Mouse (Mus musculus) liver, embryonic 13.5 days (tissue): Measurements from ENCODE around the gene Gm49325. TPM values are rescaled to one million over a fixed set of nuclear protein-coding genes. Genes with fewer than 3 reads are reported as not detected.

ENCODE experiments used
- ATAC-seq: fragments of 200-750 bp; cut with Nextera tagmentation; 2 replicates; pipeline ENCODE4 v1.8.0; 2017; ENCODE audit warnings: low read depth, mild to moderate bottlenecking, moderate number of reproducible peaks, moderate library complexity
- DNase-seq: peaks from one replicate; pipeline ENCODE4 v3.0.0; 2022
- H3K27ac ChIP-seq: fragments of 300-500 bp; sonication (generic); 2 replicates; pipeline ENCODE4 v1.5.1; 2015; ENCODE audit warnings: moderate library complexity, mild to moderate bottlenecking, inconsistent platforms
- H3K27me3 ChIP-seq: fragments of 300-500 bp; sonication (generic); 2 replicates; pipeline ENCODE4 v1.6.1; 2015; ENCODE audit warnings: mild to moderate bottlenecking, inconsistent platforms
- H3K36me3 ChIP-seq: fragments of 300-500 bp; sonication (generic); 2 replicates; pipeline ENCODE4 v1.6.1; 2015; ENCODE audit warnings: mild to moderate bottlenecking, inconsistent platforms
- H3K4me1 ChIP-seq: fragments of 300-500 bp; sonication (generic); replicated peaks from 2 replicates; pipeline ENCODE4 v1.6.1; 2015; ENCODE audit warnings: inconsistent platforms
- H3K4me2 ChIP-seq: fragments of 300-500 bp; sonication (generic); 2 replicates; pipeline ENCODE4 v1.6.1; 2015; ENCODE audit warnings: inconsistent platforms, mild to moderate bottlenecking, moderate library complexity
- H3K4me3 ChIP-seq: fragments of 300-500 bp; sonication (generic); replicated peaks from 2 replicates; pipeline ENCODE4 v1.5.1; 2015; ENCODE audit warnings: mild to moderate bottlenecking, inconsistent platforms
- H3K9ac ChIP-seq: fragments of 300-500 bp; sonication (generic); 2 replicates; pipeline ENCODE4 v1.6.1; 2015; ENCODE audit warnings: mild to moderate bottlenecking, inconsistent platforms
- H3K9me3 ChIP-seq: fragments of 300-500 bp; sonication (generic); replicated peaks from 2 replicates; pipeline ENCODE4 v1.6.1; 2016; ENCODE audit warnings: inconsistent platforms
- WGBS: fragments of 180-500 bp; shearing (Covaris S2); methylation state at CpG from one replicate; pipeline ENCODE4 v1.1.7; 2015; ENCODE audit not compliant: insufficient replicate concordance; 5-methylcytosine and 5-hydroxymethylcytosine counted together
- polyA plus RNA-seq: library from polyadenylated mRNA; unstranded; fragments of >200 nt; fragmentation: Nextera tagmentation; extraction: Ambion mirVana; gene quantifications from 2 replicates; pipeline ENCODE4 v1.2.1, GENCODE M21; 2015

The Gm49325 gene
- polyA plus RNA-seq, 1 experiment from 2014 or later, result 1.1 TPM

DNA sequence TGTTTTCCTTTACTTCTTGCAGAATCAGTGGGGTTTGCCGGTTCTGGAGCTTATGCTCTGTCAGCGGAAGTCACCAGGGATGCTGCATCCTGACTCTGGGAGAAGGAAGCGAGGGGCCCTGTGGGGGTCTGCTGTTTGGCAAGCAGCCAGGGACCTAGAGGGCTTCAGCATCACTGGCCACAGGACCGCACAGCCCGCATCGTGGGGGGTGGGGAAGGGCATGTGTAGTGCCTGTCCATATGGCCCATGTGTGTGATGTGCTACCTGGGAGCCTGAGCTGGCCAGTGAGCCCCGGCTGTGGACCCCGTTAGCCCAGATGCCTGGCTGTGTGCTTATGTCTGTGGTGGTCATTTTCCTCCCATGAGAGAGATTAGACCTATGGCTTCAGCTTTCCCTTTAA lies 16.2 kb upstream of the Gm49325 start:
- DNase-seq (no peak), ATAC-seq (no peak)
- Histone ChIP-seq H3K27me3 (no peaks in the 10 kb centered on the region), H3K9ac (peak overlapping the region; percentile 47; the same call in 1 of the 2 replicates), H3K4me1 (peaks cover 67% of the 10 kb centered on the region), H3K36me3 (peaks cover 86% of the 10 kb centered on the region), H3K9me3 (0 out of 2 replicates have a peak, but pooled peaks cover 2% of the 10 kb centered on the region), H3K4me2 (peak overlapping the region; percentile 15; the same call in 1 of the 2 replicates), H3K4me3 (no peak overlapping the region), H3K27ac (peak overlapping the region; percentile 83)
- 79% methylated on average over 8 of the region's 8 CpGs for WGBS

DNA sequence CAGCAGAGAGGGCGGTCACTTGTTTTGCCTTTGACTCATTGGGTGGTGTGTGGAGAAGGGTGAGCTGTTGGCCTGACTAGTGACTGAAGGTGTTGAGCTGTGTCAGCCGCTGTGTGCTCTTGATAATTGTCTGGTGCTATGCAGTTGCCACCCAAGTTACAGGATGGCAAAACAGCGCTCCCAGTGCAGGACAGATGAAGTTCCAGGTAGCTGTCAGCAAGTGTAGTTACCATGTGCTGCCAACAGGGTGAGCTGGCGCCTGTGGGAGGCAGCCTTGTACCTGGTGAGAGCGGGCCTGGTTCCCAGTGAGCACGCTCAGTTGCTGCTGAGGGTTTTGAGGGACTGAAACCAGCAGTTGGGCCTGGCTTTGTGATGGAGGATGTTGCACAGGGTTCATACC lies 15.2 kb upstream of the Gm49325 start:
- peaks cover 62% of the 10 kb centered on the region for H3K4me1 ChIP-seq
- 30% methylated on average over 6 of the region's 6 CpGs for WGBS
- 0 out of 2 replicates have a peak, but pooled peaks cover 2% of the 10 kb centered on the region for H3K9me3 ChIP-seq
- peak overlapping the region; percentile 83 for H3K27ac ChIP-seq
- peak; percentile 88 for ATAC-seq
- no peak overlapping the region for H3K4me3 ChIP-seq
- H3K9ac ChIP-seq, result peak overlapping the region; percentile 47; the same call in 1 of the 2 replicates
- no peaks in the 10 kb centered on the region for H3K27me3 ChIP-seq
- peak; percentile 73 for DNase-seq
- H3K4me2 ChIP-seq, result peak overlapping the region; percentile 15; the same call in 1 of the 2 replicates
- peaks cover 93% of the 10 kb centered on the region for H3K36me3 ChIP-seq

DNA sequence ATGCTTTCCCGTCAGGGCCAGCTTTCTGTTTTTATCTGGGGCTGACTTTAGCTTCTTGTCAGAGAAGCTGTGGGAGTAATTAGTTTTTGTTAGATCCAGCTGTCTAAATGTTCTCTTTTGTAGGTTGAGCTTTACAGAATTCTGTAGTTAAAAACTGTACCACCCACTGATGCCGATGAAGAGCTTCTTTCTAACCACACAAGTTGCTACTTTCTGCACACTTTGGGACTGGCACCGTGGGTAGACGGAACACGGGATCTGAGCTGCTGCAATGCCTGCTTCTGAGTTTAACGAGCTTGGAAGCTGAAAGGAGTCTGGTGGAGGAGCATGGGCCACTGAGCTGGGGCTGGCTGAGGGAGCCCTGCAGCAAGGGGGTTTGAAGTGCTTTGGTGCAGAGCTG lies 14.5 kb upstream of the Gm49325 start:
- ATAC-seq (no peak), DNase-seq (no peak)
- H3K27me3 ChIP-seq, result no peaks in the 10 kb centered on the region
- H3K27ac ChIP-seq, result no peak overlapping the region
- no peak overlapping the region for H3K9ac ChIP-seq
- H3K4me3 ChIP-seq, result no peak overlapping the region
- H3K36me3 ChIP-seq, result peaks cover 95% of the 10 kb centered on the region
- WGBS, result 72% methylated on average over 6 of the region's 6 CpGs
- 0 out of 2 replicates have a peak, but pooled peaks cover 2% of the 10 kb centered on the region for H3K9me3 ChIP-seq
- peaks cover 55% of the 10 kb centered on the region for H3K4me1 ChIP-seq
- no peak overlapping the region for H3K4me2 ChIP-seq

DNA sequence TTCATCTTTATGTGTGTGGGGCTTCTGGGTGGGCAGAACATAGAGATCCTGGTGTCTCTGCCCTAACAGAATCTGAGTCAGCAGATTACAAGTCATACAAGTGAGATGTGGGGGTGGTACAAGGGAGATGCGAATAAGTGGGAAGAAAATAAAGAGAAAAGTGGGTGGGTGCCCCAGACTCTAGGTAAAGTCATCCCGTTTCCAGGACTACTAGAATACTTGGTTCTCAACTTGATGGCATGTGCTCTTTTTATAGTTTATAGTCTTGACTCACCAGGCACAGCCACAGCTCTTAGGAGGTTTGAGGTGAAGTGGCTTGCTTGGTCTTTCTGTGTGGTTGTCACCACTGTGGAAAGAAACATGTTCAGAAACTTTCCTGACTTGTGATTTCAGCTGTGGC lies 9.9 kb upstream of the Gm49325 start:
- Histone ChIP-seq H3K9me3 (0 out of 2 replicates have a peak, but pooled peaks cover 2% of the 10 kb centered on the region), H3K36me3 (peaks cover 80% of the 10 kb centered on the region), H3K27me3 (no peaks in the 10 kb centered on the region), H3K4me2 (no peak overlapping the region), H3K9ac (no peak overlapping the region), H3K27ac (no peak overlapping the region), H3K4me3 (no peak overlapping the region), H3K4me1 (peaks cover 10% of the 10 kb centered on the region)
- no peak for ATAC-seq
- 87% methylated on average over 2 of the region's 2 CpGs for WGBS
- no peak for DNase-seq

DNA sequence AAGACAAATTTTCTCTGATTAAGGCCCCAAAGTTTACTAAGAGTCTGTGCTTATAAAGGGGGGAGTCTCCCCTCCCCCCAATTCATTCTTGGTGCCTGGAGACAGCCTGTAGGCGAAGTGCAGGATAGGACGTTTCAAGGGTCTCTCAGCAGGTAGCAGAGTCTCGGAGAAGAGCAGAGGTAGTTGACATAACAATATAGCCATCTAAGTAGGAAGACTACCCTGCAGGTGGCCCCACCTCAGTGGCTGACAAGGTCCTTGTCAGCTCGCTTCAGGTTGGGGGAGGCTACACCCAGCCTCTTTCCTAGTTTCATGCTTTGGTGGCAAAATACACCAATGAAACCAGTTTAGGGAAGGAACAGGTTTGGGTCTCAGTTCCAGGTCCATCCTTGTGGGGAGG lies 3.0 kb upstream of the Gm49325 start:
- Histone ChIP-seq H3K36me3 (peaks cover 19% of the 10 kb centered on the region), H3K9me3 (no peaks in the 10 kb centered on the region), H3K27me3 (no peaks in the 10 kb centered on the region), H3K9ac (no peak overlapping the region; the same call in 1 of the 2 replicates), H3K4me1 (peaks cover 25% of the 10 kb centered on the region), H3K4me3 (no peak overlapping the region), H3K27ac (no peak overlapping the region), H3K4me2 (no peak overlapping the region)
- 69% methylated on average over 4 of the region's 4 CpGs for WGBS
- ATAC-seq (no peak), DNase-seq (no peak)

DNA sequence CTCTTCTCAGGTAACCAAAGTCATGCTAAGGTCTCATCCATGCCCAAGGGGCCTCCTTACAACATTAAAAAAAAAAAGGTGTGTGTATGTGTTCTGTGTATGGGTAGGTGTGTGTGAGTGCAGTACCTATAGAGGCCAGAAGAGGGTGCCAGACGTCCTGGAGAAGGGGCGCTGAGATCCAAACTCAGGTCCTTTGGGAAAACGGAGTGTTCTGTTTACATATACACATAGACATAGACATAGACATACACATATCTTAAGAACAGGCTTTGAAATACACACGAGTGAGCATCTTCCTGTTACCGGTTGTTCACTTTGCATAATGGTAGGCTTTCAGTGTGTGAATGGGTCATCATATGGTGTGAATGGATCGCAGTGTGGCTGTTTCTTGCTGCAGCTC lies 1.9 kb upstream of the Gm49325 start:
- Histone ChIP-seq H3K9me3 (no peaks in the 10 kb centered on the region), H3K4me1 (peaks cover 33% of the 10 kb centered on the region), H3K4me2 (no peak overlapping the region), H3K9ac (no peak overlapping the region), H3K27me3 (no peaks in the 10 kb centered on the region), H3K4me3 (no peak overlapping the region), H3K27ac (no peak overlapping the region), H3K36me3 (peaks cover 17% of the 10 kb centered on the region)
- 80% methylated on average over 6 of the region's 6 CpGs for WGBS
- DNase-seq (no peak), ATAC-seq (no peak)

DNA sequence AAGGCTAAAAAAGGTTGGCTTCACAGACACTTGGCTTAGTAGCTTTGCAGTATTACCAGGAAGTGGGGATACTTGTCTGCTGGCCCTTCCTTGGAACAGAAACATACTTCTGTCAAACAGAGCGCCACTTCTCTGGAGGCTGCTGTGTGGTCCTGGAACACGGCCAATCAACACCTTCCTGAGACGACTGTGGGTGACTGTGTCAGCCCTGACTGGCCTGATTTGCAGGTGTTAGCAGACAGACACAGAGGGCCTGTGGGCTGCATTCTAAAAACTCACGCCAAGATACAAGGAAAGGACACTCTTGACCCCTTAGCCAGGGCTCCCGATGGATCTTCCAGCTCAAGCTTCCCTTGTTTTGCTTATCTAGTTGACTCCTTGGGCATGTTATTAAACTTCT lies 1.0 kb upstream of the Gm49325 start:
- DNase-seq (no peak), ATAC-seq (no peak)
- no peak overlapping the region for H3K9ac ChIP-seq

DNA sequence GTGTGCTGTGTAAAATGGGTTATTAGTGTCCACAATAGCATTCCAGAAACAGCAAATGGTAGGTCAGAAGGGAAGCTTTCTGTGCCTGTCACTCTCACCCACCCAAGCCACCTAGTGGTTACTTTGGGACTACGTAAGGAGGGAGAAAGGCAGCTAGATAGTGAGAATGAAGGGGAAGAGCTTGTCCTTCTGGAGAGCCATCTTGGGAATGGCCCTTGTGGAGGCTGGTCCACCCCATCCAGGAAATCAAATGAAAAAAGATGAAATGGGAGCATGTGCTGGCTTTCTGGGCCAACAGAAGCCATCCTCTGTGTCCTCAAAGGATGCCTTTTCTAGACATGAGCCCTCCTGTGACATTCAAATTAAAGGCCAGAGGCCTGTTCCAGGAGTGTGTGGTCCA lies 629 bp upstream of the Gm49325 start:
- Histone ChIP-seq H3K4me3 (peak overlapping the region; percentile 81), H3K9me3 (no peaks in the 10 kb centered on the region), H3K9ac (peak overlapping the region; percentile 81; the same call in 1 of the 2 replicates), H3K36me3 (peaks cover 27% of the 10 kb centered on the region), H3K27me3 (no peaks in the 10 kb centered on the region), H3K27ac (peak overlapping the region; percentile 97), H3K4me1 (peaks cover 44% of the 10 kb centered on the region), H3K4me2 (peak overlapping the region; percentile 96)
- 0 out of 2 replicates have a peak, but pooled peaks have one; percentile 13 for ATAC-seq
- DNase-seq, result peak; percentile 49
- 11% methylated on average over 1 of the region's 1 CpGs for WGBS

More for the DNA sequence above, 1.0 kb upstream of the Gm49325 start:
- 0 out of 2 replicates have a peak overlapping the region, but pooled peaks have one; percentile 18 for H3K27ac ChIP-seq
- peaks cover 23% of the 10 kb centered on the region for H3K36me3 ChIP-seq
- no peak overlapping the region for H3K4me3 ChIP-seq
- H3K9me3 ChIP-seq, result no peaks in the 10 kb centered on the region
- no peaks in the 10 kb centered on the region for H3K27me3 ChIP-seq
- WGBS, result 79% methylated on average over 5 of the region's 5 CpGs
- H3K4me1 ChIP-seq, result peaks cover 40% of the 10 kb centered on the region
- no peak overlapping the region for H3K4me2 ChIP-seq

DNA sequence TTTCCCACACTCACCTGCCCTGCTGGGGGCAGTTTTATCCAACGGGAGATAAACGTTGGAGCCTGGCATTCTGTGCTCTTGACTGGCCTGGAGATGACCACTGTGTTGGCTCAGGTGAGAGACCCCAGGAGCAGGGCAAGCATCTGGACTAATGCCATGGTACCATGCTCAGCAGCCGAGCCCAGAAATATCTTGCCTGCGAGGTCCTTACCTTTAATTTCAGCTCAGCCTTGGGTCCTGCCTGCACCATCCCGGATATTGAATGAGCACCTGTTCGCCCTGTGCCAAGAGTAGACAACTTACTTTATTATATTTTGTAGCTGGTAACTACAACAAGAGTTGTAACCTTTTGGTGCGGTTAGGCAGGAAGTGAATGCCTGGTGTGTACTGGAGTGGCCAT lies 858 bp downstream of the Gm49325 start:
- peaks cover 56% of the 10 kb centered on the region for H3K4me1 ChIP-seq
- H3K9ac ChIP-seq, result peak overlapping the region; percentile 87
- 11% methylated on average over 7 of the region's 7 CpGs for WGBS
- H3K36me3 ChIP-seq, result peaks cover 42% of the 10 kb centered on the region
- DNase-seq, result no peak
- H3K4me2 ChIP-seq, result peak overlapping the region; percentile 96
- no peaks in the 10 kb centered on the region for H3K9me3 ChIP-seq
- peak overlapping the region; percentile 81 for H3K4me3 ChIP-seq
- ATAC-seq, result peak; percentile 36
- peak overlapping the region; percentile 97 for H3K27ac ChIP-seq
- no peaks in the 10 kb centered on the region for H3K27me3 ChIP-seq

DNA sequence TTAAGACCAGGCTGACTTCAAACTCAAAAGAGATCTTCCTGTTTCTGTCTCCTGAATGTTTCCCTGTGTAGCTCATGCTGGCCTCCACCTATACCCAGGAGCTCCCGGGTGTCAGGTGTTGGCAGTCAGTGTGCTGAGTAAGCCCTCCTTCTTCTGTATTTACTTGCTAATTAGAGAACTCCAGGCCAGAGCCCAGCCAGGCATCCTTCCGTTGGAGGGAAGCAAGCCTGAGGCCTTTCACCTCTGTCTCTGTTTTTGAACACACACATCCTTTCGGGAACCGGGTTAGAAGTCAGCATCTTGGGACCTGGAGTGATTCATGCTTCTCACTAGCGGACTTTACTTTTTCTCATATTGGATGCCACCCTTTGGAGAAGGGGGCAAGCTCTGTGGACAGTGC lies 1.4 kb downstream of the Gm49325 start:
- Histone ChIP-seq H3K4me3 (peak overlapping the region; percentile 81), H3K9me3 (no peaks in the 10 kb centered on the region), H3K9ac (peak overlapping the region; percentile 87), H3K4me2 (peak overlapping the region; percentile 96), H3K4me1 (peaks cover 56% of the 10 kb centered on the region), H3K27me3 (no peaks in the 10 kb centered on the region), H3K36me3 (peaks cover 47% of the 10 kb centered on the region), H3K27ac (peak overlapping the region; percentile 97)
- ATAC-seq, result no peak
- no peak for DNase-seq
- WGBS, result 53% methylated on average over 5 of the region's 5 CpGs

DNA sequence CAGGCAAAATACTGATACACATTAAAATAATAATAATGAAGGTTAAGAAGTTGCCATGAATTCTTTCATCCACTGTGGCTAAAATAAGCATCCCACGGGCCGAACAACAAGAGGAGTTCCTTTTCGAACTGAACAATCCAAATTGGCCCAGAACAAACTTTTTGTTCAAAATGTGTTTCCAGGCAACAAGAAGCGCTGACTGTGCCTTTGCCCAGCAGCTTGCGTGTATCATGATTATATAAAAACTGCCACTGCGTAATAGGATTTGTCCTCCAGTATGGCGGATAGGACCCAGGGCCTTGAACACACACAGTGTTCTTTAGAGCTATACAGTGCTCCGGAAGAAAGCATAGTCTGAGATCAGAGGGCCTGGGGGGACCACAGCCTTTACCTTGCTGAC lies 2.6 kb downstream of the Gm49325 start:
- H3K4me2 ChIP-seq, result 0 out of 2 replicates have a peak overlapping the region, but pooled peaks have one; percentile 96
- H3K9me3 ChIP-seq, result no peaks in the 10 kb centered on the region
- WGBS, result 90% methylated on average over 8 of the region's 8 CpGs
- H3K4me1 ChIP-seq, result peaks cover 67% of the 10 kb centered on the region
- no peak overlapping the region for H3K27ac ChIP-seq
- peaks cover 57% of the 10 kb centered on the region for H3K36me3 ChIP-seq
- no peaks in the 10 kb centered on the region for H3K27me3 ChIP-seq
- ATAC-seq (no peak), DNase-seq (no peak)
- no peak overlapping the region for H3K4me3 ChIP-seq
- H3K9ac ChIP-seq, result no peak overlapping the region
